Mouse (Mus musculus): ENCODE measurements around the gene Boll.

- TF ChIP-seq CTCF (IDR thresholded peaks at IDR 0.05; ENCODE audit: borderline replicate concordance, extremely low read depth, insufficient read depth, insufficient read length) (no peak), POLR2A (IDR thresholded peaks at IDR 0.05; ENCODE audit: borderline replicate concordance, extremely low read depth, insufficient read depth, insufficient read length, poor library complexity, severe bottlenecking) (no peak)
Observed at GRCm38 (mm10) chr1:55264385-55264784, 98.9 kb downstream of the Boll start.
